Mouse (Mus musculus) testis, adult 2 months (tissue): ENCODE data around the gene Rab11b. TPM values are rescaled to one million over a fixed set of nuclear protein-coding genes. Genes with fewer than 3 reads are reported as not detected.
A peak's percentile ranks its signal among the peaks of the same experiment; 100 is the strongest.

Experiments
- H3K27ac ChIP-seq: fragments of 200-500 bp; 2 replicates; pipeline ENCODE4 v1.5.1; 2012; ENCODE audit warnings: low read depth, low read length; ENCODE audit not compliant: control insufficient read depth, insufficient read depth
- H3K27me3 ChIP-seq: fragments of 200-500 bp; 2 replicates; pipeline ENCODE4 v1.6.1; 2012; ENCODE audit warnings: mild to moderate bottlenecking, low read length, moderate library complexity; ENCODE audit not compliant: control insufficient read depth, insufficient read depth
- H3K36me3 ChIP-seq: fragments of 200-500 bp; 2 replicates; pipeline ENCODE4 v1.6.1; 2012; ENCODE audit warnings: mild to moderate bottlenecking, low read length; ENCODE audit not compliant: control insufficient read depth, insufficient read depth
- H3K4me1 ChIP-seq: fragments of 200-500 bp; 2 replicates; pipeline ENCODE4 v1.6.1; 2012; ENCODE audit warnings: low read length; ENCODE audit not compliant: control insufficient read depth, insufficient read depth
- H3K4me3 ChIP-seq: fragments of 200-500 bp; 2 replicates; pipeline ENCODE4 v1.5.1; 2012; ENCODE audit warnings: low read depth, mild to moderate bottlenecking, low read length, moderate library complexity, mixed read lengths; ENCODE audit not compliant: control insufficient read depth
- CTCF ChIP-seq: fragments of 200-500 bp; IDR thresholded peaks from 2 replicates; pipeline ENCODE4 v1.5.1; 2012; ENCODE audit warnings: low read depth, mild to moderate bottlenecking, inconsistent platforms, low read length, moderate library complexity; ENCODE audit not compliant: control insufficient read depth, insufficient read depth, insufficient replicate concordance
- POLR2A ChIP-seq: fragments of 200-500 bp; IDR thresholded peaks from 2 replicates; pipeline ENCODE4 v1.6.1; 2012; ENCODE audit warnings: low read depth, mild to moderate bottlenecking, inconsistent platforms, low read length, moderate library complexity; ENCODE audit not compliant: control insufficient read depth
- polyA plus RNA-seq: library from polyadenylated mRNA; depleted of rRNA; stranded (reverse); fragments of >200 nt; gene quantifications from 2 replicates; pipeline ENCODE4 v1.2.3, GENCODE M21; 2012

Rab11b gene
- polyA plus RNA-seq, 1 experiment: 196 TPM

DNA sequence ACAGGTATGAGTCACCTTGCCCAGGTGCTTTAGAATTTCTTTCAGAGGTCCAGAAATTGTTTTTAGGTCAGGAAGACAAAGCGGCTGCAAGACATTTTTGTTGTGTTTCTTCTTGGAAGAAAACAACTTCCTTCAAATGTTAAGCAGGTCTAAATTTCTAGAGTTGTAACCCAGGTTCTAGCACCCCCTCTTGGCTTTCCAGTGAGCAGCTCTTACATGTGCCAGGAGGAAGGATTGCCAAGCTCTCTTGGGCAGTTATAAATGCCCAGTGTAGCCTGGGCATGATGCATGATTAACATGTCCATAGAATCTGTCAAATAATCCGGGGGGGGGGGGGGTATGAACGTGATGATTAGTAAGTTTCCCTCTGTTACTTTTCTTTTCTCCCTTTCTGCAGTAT, 38.0 kb upstream of the Rab11b start:
- H3K4me1 ChIP-seq: no peaks in the 10 kb centered on the region
- no peaks in the 10 kb centered on the region for H3K36me3 ChIP-seq
- TF ChIP-seq POLR2A (no peak), CTCF (no peak)

DNA sequence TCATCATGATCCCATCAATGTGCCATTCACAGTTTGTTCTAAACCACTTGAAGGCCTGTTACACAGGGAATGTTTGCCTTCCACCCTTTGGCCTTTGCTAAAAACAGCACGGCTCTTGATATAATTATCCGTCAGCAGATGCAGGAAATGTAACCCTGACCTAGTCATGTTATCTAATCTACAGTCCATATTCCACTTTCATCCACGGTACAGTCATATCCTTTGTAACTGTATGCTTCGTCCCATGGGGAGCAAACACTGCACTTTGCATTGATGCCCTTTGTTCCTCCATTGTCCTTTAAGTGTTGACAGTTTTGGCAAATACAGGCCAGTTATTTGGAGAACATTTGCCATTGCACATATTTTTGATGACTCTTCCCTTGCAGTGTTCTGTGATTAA, 28.4 kb upstream of the Rab11b start:
- Histone ChIP-seq H3K36me3 (no peaks in the 10 kb centered on the region), H3K27me3 (no peaks in the 10 kb centered on the region), H3K4me1 (peaks cover 6% of the 10 kb centered on the region), H3K4me3 (no peak overlapping the region), H3K27ac (no peak overlapping the region)
- no peak for TF ChIP-seq CTCF
- no peak for TF ChIP-seq POLR2A

More for the DNA sequence above, 38.0 kb upstream of the Rab11b start:
- Histone ChIP-seq H3K4me3 (no peak overlapping the region), H3K27ac (no peak overlapping the region), H3K27me3 (no peaks in the 10 kb centered on the region)

DNA sequence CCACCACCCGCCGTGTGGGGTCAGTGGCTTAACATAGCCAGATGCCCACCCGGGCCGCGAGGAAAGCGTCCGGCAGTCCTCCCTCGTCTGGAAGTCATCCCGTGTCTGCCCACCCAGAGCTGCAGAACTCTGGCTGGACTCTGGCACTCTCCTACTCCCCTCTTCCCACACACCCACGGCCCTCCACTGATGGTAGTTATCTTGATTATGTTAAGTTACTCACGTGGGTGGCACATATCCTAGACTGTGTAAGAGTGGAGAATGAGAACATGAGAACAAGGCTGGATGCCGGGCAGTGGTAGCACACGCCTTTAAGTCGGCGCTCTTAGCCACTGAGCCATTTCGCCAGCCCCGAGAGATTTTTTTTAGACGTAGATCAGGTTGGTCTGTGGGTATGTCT, 26.0 kb upstream of the Rab11b start:
- no peak for TF ChIP-seq POLR2A
- TF ChIP-seq CTCF: no peak
- peak overlapping the region; percentile 69 for H3K4me3 ChIP-seq
- H3K27ac ChIP-seq: no peak overlapping the region
- no peaks in the 10 kb centered on the region for H3K36me3 ChIP-seq
- no peaks in the 10 kb centered on the region for H3K27me3 ChIP-seq
- peaks cover 11% of the 10 kb centered on the region for H3K4me1 ChIP-seq

DNA sequence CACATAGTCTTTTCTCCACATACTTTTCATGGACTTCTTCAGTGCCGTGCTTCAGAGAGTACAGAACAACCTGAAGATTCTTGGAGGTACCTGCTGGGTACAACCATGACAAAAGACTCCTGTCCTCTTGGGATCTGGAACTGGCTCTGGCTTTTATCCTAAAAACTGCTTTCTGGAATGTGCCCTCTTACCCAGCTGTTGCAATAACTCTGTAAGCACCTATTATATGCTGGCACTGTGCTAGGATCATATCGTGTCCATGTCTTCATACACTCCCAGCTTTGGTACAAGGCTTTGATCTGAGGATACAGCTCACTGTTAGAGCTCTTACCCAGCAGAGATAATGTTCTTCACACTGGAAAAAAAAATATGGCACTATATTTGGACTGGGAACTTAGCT, 24.6 kb upstream of the Rab11b start:
- TF ChIP-seq CTCF (no peak), POLR2A (no peak)
- H3K27me3 ChIP-seq: no peaks in the 10 kb centered on the region
- H3K36me3 ChIP-seq: no peaks in the 10 kb centered on the region
- no peak overlapping the region for H3K27ac ChIP-seq
- peaks cover 14% of the 10 kb centered on the region for H3K4me1 ChIP-seq
- no peak overlapping the region for H3K4me3 ChIP-seq

DNA sequence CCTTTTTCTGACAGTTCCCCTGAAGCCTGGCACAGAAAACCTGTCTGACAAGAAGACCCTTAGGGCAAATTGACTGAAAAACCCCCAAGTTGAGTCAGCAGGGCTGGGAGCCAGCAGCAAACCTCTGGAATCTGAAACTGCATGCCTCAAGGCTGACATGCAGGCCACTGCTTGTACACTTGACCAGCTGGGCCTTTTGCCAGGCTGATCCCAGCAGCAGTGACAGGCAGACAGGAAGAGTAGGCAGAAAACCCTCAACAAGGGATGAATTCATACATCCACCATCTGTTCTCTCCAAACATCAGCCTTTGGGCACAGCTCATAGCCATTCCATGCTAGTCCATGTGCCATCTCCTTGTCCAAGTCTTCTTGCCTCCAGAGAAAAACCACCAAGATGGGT, 23.1 kb upstream of the Rab11b start:
- Histone ChIP-seq H3K4me1 (peaks cover 16% of the 10 kb centered on the region), H3K4me3 (no peak overlapping the region), H3K36me3 (no peaks in the 10 kb centered on the region), H3K27ac (no peak overlapping the region), H3K27me3 (no peaks in the 10 kb centered on the region)
- TF ChIP-seq POLR2A (no peak), CTCF (no peak)

DNA sequence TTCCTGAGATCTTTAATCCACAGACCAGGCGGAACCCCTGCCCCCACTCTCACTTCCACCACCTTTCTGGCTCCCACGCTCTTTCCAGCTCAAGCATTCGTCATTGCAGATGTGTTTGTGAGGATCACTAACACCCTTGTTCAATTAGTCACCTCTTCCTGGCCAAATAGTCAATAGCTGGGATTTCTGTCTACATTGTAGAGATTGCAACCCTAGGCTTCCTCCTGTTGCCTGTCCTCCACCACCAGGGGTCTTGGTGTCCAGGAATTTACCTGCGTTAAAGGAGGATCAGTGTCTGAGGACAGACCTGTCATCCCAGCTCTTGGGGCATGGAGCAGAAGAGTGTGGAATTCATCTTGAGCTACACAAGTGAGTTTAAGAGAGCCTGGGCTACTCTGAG, 21.7 kb upstream of the Rab11b start:
- peaks cover 16% of the 10 kb centered on the region for H3K4me1 ChIP-seq
- no peak overlapping the region; the same call in 1 of the 2 replicates for H3K4me3 ChIP-seq
- TF ChIP-seq POLR2A: no peak
- no peak for TF ChIP-seq CTCF
- peak overlapping the region; percentile 72 for H3K27ac ChIP-seq
- H3K36me3 ChIP-seq: no peaks in the 10 kb centered on the region
- no peaks in the 10 kb centered on the region for H3K27me3 ChIP-seq

DNA sequence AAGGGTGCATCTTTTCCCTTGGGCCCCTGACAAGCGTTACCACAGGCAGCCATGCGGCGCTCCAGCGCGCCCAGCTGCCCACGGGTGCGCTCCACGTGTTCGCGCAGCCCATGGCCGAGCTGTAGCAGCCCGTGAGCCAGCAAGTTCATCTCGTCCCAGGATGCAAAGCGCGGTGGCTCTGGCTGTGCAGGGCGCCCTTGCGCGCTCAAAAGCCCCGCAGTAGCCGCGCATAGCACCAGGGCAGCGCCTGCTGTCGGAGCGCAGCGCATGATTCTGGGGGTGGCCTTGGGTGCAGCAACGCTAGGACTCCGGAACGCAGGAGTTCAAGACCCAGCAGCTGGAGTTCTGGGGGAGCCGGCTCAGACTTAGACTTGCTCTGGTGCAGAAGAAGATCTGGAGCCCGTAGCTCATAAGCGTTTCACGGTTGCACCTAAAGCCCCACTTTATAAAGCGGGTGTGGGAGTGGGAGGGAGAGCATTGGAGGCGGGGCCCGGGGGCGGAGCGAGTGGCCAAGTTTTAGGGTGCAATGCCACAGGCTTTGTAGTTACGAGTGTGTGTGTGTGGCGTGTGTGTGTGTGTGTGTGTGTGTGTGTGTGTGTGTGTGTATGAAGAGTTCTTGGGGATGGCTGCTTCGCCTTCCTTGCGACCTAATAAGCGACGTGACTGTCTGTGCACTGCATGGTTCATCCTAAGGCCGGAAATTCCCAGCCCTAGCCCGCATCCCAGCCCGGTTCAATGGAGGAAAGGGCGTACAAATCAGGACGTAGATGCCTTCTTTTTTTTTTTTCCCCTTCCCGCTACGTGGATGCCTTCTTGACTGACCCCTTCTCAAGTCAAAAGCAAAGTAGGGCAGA, 21.0 kb upstream of the Rab11b start, which contains the start of gene Angptl4:
TSS of gene Angptl4 (minus strand) at position 707 of the 854 bp plus-strand sequence.
- peak within 1 kb of the TSS; percentile 74 for H3K4me3 ChIP-seq
- H3K36me3 ChIP-seq: no peaks in the 10 kb centered on the region
- peak within 1 kb of the TSS; percentile 72 for H3K27ac ChIP-seq
- peaks cover 16% of the 10 kb centered on the region for H3K4me1 ChIP-seq
- peak; percentile 28 for TF ChIP-seq POLR2A
- no peak for TF ChIP-seq CTCF
- H3K27me3 ChIP-seq: no peaks in the 10 kb centered on the region
